Mouse (Mus musculus) bone marrow, adult 2 months (tissue): ENCODE data around the gene C130050O18Rik. TPM values are rescaled to one million over a fixed set of nuclear protein-coding genes. Genes with fewer than 3 reads are reported as not detected.

Experiments used
- H3K27ac ChIP-seq: fragments of 200-500 bp; 2 replicates; pipeline ENCODE4 v1.5.1; 2012; ENCODE audit warnings: low read depth, mild to moderate bottlenecking, control low read depth, inconsistent platforms, low read length; ENCODE audit not compliant: control insufficient read depth, poor library complexity, insufficient read depth
- H3K4me1 ChIP-seq: fragments of 200-500 bp; 2 replicates; pipeline ENCODE4 v1.6.1; 2011; ENCODE audit warnings: low read length; ENCODE audit not compliant: control insufficient read depth, insufficient read depth
- H3K4me3 ChIP-seq: fragments of 200-500 bp; replicated peaks from 2 replicates; pipeline ENCODE3; 2011; ENCODE audit warnings: mild to moderate bottlenecking, low read depth, low read length, control low read depth; ENCODE audit not compliant: control insufficient read depth
- CTCF ChIP-seq: fragments of 200-500 bp; IDR thresholded peaks from 2 replicates; pipeline ENCODE4 v1.5.1; 2011; ENCODE audit warnings: low read length, control low read depth; ENCODE audit not compliant: control insufficient read depth, insufficient read depth
- POLR2A ChIP-seq: fragments of 200-500 bp; IDR thresholded peaks from 2 replicates; pipeline ENCODE4 v1.6.1; 2011; ENCODE audit warnings: low read depth, mild to moderate bottlenecking, control low read depth, low read length, borderline replicate concordance; ENCODE audit not compliant: control insufficient read depth
- WGBS: fragments of 180-500 bp; shearing (Covaris S2); methylation state at CpG from one replicate; pipeline ENCODE4 v1.1.7; 2018; 5-methylcytosine and 5-hydroxymethylcytosine counted together
- polyA plus RNA-seq: library from polyadenylated mRNA; stranded (reverse); fragments of >200 nt; gene quantifications from 2 replicates; pipeline ENCODE4 v1.2.4, GENCODE M21; 2011; ENCODE audit warnings: low replicate concordance; ENCODE audit not compliant: missing spikeins, insufficient read depth, insufficient read length

The C130050O18Rik gene
- polyA plus RNA-seq, 1 experiment = 4.0 TPM

DNA sequence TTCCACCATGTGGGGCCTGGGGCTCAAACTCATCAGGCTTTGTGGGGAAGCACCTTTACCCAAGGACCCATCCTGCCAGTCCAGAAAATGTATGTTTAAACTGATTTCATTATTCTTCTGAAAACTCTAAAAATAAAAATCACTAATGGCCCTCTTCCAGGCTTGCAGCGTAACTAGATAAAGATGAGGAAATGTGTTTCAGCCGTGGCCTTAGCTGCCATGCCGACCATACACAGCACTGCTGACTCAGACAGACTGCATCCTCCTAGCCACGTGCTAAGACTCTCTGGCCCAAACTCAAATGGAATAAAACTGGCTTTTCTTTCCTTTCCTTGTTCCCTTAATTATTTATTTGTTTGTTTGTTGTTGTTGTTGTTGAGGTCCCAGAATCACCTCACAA lies 59.8 kb downstream of the C130050O18Rik start:
- 25% methylated on average over 4 of the region's 4 CpGs for WGBS
- TF ChIP-seq CTCF (no peak), POLR2A (no peak)
- no peak overlapping the region for H3K27ac ChIP-seq

More for the DNA sequence above, 59.8 kb downstream of the C130050O18Rik start:
- Histone ChIP-seq H3K4me3 (no peak overlapping the region), H3K4me1 (no peaks in the 10 kb centered on the region)

Other genes starting within 250 kb of the C130050O18Rik start
- 26.5 and 27.1 TPM in 2 replicates for gene Sun1, start 204.6 kb upstream of the C130050O18Rik start, polyA plus RNA-seq
- gene Get4, start 153.0 kb upstream of the C130050O18Rik start, polyA plus RNA-seq = 43.5 and 60.2 TPM in 2 replicates
- gene Adap1, start 79.7 kb upstream of the C130050O18Rik start, polyA plus RNA-seq = 12.1 and 26.4 TPM in 2 replicates
- gene Cox19, start 53.9 kb upstream of the C130050O18Rik start, polyA plus RNA-seq = 27.6 and 39.3 TPM in 2 replicates
- gene Cyp2w1, start 52.7 kb upstream of the C130050O18Rik start, polyA plus RNA-seq = not detected in 2 replicates
- gene Gpr146, start 27.6 kb upstream of the C130050O18Rik start, polyA plus RNA-seq = 14.6 and 20.1 TPM in 2 replicates
- not detected in 2 replicates for gene Gper1, start 17.9 kb downstream of the C130050O18Rik start, polyA plus RNA-seq
- 11.8 and 12.8 TPM in 2 replicates for gene 3110082I17Rik, start 55.2 kb downstream of the C130050O18Rik start, polyA plus RNA-seq
- gene Zfand2a, start 79.3 kb downstream of the C130050O18Rik start, polyA plus RNA-seq = 4.1 and 6.9 TPM in 2 replicates
- not detected in 2 replicates for gene Uncx, start 138.2 kb downstream of the C130050O18Rik start, polyA plus RNA-seq